Mouse (Mus musculus) intestine, embryonic 15.5 days (tissue): ENCODE data around the gene Agtrap. TPM values are rescaled to one million over a fixed set of nuclear protein-coding genes. Genes with fewer than 3 reads are reported as not detected.

Experiments
- ATAC-seq: fragments of 200-750 bp; cut with Nextera tagmentation; 2 replicates; pipeline ENCODE4 v1.8.0; 2017; ENCODE audit warnings: moderate TSS enrichment, moderate library complexity
- H3K27ac ChIP-seq: fragments of 300-500 bp; sonication (generic); 2 replicates; pipeline ENCODE4 v1.5.1; 2015; ENCODE audit warnings: mild to moderate bottlenecking, inconsistent platforms
- H3K27me3 ChIP-seq: fragments of 300-500 bp; sonication (generic); replicated peaks from 2 replicates; pipeline ENCODE4 v1.6.1; 2015; ENCODE audit warnings: inconsistent platforms
- H3K36me3 ChIP-seq: fragments of 300-500 bp; sonication (generic); 2 replicates; pipeline ENCODE4 v1.6.1; 2015; ENCODE audit warnings: inconsistent platforms
- H3K4me1 ChIP-seq: fragments of 300-500 bp; sonication (generic); replicated peaks from 2 replicates; pipeline ENCODE4 v1.6.1; 2015; ENCODE audit warnings: inconsistent platforms
- H3K4me2 ChIP-seq: fragments of 300-500 bp; sonication (generic); replicated peaks from 2 replicates; pipeline ENCODE4 v1.6.1; 2015; ENCODE audit warnings: mild to moderate bottlenecking, inconsistent platforms
- H3K4me3 ChIP-seq: fragments of 300-500 bp; sonication (generic); replicated peaks from 2 replicates; pipeline ENCODE4 v1.5.1; 2015; ENCODE audit warnings: inconsistent platforms
- H3K9ac ChIP-seq: fragments of 300-500 bp; sonication (generic); 2 replicates; pipeline ENCODE4 v1.6.1; 2015; ENCODE audit warnings: inconsistent platforms
- H3K9me3 ChIP-seq: fragments of 300-500 bp; sonication (generic); 2 replicates; pipeline ENCODE4 v1.6.1; 2016; ENCODE audit warnings: inconsistent platforms
- WGBS: fragments of 180-500 bp; shearing (Covaris S2); methylation state at CpG from one replicate; pipeline ENCODE4 v1.1.7; 2015; 5-methylcytosine and 5-hydroxymethylcytosine counted together
- polyA plus RNA-seq: library from polyadenylated mRNA; unstranded; fragments of >200 nt; fragmentation: Nextera tagmentation; extraction: Ambion mirVana; gene quantifications from 2 replicates; pipeline ENCODE4 v1.2.1, GENCODE M21; 2015

Gene Agtrap
- 15.1 and 16.7 TPM in 2 replicates for polyA plus RNA-seq

DNA sequence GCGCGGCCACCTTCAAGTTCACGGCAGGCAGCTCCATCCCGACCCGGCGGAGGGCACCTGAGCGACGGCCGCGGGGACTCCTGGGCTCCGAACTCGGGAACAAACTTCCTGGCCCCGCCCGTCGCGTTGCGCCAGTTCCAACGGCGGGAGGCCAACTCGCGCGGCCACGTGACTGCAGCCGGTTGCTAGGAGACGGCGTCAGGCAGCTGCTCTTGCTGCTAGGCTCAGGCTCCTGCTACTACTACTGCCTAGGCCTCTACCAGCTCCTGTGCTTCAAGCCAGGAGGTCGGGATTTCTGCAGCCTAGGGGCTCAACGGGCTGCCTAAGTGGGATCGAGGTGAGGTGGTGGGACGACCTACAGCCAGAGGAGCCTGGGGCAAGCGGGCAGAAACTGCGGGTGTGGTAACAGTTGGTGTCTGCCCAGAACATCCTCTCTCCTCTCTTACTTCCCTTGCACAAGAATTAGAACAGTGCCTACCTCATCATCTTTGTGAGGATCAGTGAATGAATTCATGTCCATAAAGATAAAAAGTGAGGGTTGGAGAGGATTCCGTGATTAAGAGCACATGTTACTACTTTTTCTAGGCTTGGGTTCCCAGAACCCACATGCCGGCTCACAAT, at the start of gene Agtrap:
Gene Agtrap (minus strand): TSS at position 125 of the 621 bp plus-strand sequence.
- Histone ChIP-seq H3K4me2 (peak within 1 kb of the TSS; percentile 77), H3K4me1 (peaks cover 25% of the 10 kb centered on the region), H3K9ac (peak within 1 kb of the TSS; percentile 84), H3K9me3 (no peaks in the 10 kb centered on the region), H3K36me3 (no peaks in the 10 kb centered on the region; the same call in 1 of the 2 replicates), H3K4me3 (peak within 1 kb of the TSS; percentile 78), H3K27me3 (no peaks in the 10 kb centered on the region), H3K27ac (peak within 1 kb of the TSS; percentile 66)
- 7% methylated on average over 34 of the region's 34 CpGs for WGBS
- peak; percentile 96 for ATAC-seq

DNA sequence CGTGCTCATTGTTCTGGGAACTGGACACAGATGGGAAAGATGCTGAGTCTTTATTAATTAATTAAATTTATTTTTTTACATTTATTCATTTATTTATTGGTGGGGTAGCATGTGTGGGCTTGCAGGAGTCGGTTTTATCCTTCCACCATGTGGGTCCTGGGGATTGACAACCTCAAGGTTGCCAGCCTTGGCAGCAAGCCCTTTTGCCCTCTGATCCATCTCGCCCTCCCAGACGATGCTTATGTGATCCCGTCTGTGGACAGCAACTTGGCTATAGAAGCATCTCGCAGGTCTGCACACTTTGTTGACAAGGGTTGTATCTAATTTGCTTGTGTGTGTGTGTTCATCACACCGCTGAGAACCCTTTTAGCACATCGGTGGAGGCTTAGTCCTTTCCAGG, 49.7 kb upstream of the Agtrap start:
- Histone ChIP-seq H3K27ac (no peak overlapping the region), H3K9ac (no peak overlapping the region), H3K9me3 (no peaks in the 10 kb centered on the region), H3K4me2 (no peak overlapping the region), H3K27me3 (peaks cover 4% of the 10 kb centered on the region; the same call in 1 of the 2 replicates), H3K4me1 (no peaks in the 10 kb centered on the region), H3K4me3 (no peak overlapping the region), H3K36me3 (no peaks in the 10 kb centered on the region)
- WGBS: 71% methylated on average over 8 of the region's 8 CpGs
- ATAC-seq: no peak

DNA sequence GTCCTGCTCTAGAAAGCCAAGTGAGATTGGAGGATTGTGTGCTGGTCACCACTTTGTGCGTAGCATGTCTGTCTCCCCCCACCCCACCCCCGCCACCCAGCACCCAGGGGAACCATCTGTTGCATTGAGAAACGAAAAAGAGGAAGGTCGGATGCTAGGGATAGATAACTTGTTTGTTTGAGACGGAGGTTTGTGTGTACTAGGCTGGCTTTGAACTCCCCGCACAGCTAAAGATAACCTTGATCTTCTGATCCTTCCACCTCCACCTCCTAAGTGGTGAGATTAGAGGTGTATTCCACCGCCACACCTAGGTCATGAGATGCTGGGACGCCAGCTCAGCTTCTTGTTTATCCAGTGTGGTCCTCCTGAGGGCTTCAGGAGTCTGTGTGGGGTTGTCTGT, 47.2 kb upstream of the Agtrap start:
- WGBS: 65% methylated on average over 8 of the region's 8 CpGs
- H3K4me1 ChIP-seq: peaks cover 12% of the 10 kb centered on the region

DNA sequence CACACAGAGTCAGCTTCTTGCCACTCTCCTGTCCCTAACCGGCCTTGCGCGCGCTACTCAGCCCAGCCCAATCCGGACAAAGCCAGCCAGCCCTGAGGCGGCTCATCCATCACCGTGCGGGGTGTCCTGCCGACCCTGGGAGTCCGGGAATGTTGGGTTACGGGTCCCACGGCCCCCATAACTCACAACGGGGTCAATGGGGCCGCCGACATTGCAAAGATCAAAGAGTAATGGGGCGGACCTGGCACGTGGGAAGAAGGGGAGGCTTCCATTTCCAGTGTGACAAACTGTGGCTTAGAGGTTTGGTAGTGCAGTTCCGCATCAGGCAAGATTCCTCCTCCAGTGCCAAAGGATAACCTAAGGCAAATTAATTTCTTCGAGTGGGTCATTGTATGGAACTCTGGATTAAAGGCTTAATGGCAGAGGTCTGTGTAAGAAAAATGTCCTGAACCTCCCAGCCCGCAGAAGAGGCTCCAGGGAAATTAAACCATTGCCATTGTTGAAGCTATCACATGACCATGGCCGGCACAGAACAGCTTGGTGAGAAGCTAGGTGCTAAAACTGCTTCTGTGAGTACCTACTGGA, 43.8 kb upstream of the Agtrap start:
- no peak for ATAC-seq
- no peak overlapping the region for H3K9ac ChIP-seq

More for the DNA sequence above, 47.2 kb upstream of the Agtrap start:
- H3K4me2 ChIP-seq: no peak overlapping the region
- no peaks in the 10 kb centered on the region for H3K36me3 ChIP-seq
- no peak for ATAC-seq
- H3K27ac ChIP-seq: no peak overlapping the region
- peaks cover 26% of the 10 kb centered on the region for H3K27me3 ChIP-seq
- no peaks in the 10 kb centered on the region for H3K9me3 ChIP-seq
- no peak overlapping the region for H3K9ac ChIP-seq
- no peak overlapping the region for H3K4me3 ChIP-seq

DNA sequence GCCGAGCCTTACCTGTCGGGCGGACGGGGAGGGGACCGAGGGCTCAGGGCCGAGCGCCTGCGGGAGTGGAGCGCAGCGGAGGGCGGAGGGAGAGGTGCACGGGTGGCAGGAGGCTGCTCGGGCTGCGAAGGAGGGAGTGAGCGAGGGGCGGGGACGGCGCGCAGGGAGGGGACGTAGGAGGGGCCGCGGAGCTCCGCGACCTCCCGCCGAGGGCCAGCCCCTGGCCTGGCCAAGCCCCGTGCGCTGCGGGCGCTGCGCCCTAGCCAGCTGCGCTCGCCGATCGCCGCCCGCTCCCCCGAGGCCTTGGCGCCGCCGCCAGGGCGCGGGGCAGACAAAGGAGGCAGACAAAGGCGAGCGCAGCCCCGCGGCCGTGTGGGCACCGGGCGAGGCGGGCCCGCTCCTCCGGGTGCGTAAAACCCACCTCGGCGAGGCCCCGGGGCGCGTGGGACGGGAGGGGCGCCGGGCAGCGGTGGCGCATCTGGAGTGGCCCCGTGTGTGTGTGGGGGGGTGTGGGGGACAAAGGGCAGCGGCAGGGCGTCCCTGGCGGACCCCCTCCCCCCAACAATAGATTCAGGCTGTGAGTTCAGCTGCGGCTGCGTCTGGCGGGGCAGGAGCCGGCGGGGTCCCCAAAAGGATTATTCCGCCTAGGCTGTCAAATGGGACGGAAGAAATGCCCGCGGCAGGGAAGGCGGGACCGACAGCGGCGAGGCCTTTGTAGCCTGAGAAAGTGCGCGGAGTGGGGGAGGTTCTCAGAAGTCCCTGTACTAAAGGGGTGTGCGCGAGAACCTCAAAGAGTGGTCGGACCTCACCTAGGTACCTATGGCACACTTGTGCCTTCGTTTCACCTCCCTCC, 43.0 kb upstream of the Agtrap start, which contains the start of gene Draxin:
Gene Draxin (minus strand): TSS at position 138 of the 853 bp plus-strand sequence.
- Histone ChIP-seq H3K4me2 (peak within 1 kb of the TSS; percentile 97), H3K9ac (peak within 1 kb of the TSS; percentile 34), H3K9me3 (no peaks in the 10 kb centered on the region), H3K4me3 (peak within 1 kb of the TSS; percentile 60), H3K4me1 (peaks cover 12% of the 10 kb centered on the region), H3K27me3 (peaks cover 47% of the 10 kb centered on the region), H3K36me3 (no peaks in the 10 kb centered on the region), H3K27ac (peak within 1 kb of the TSS; percentile 44; the same call in 1 of the 2 replicates)
- under 1% methylated on average over 77 of the region's 87 CpGs for WGBS
- peak; percentile 91 for ATAC-seq

More for the DNA sequence above, 43.8 kb upstream of the Agtrap start:
- peaks cover 12% of the 10 kb centered on the region for H3K4me1 ChIP-seq
- peaks cover 47% of the 10 kb centered on the region for H3K27me3 ChIP-seq
- H3K9me3 ChIP-seq: no peaks in the 10 kb centered on the region
- 2% methylated on average over 21 of the region's 21 CpGs for WGBS
- peak overlapping the region; percentile 97 for H3K4me2 ChIP-seq
- H3K36me3 ChIP-seq: no peaks in the 10 kb centered on the region
- peak overlapping the region; percentile 60 for H3K4me3 ChIP-seq
- H3K27ac ChIP-seq: no peak overlapping the region

DNA sequence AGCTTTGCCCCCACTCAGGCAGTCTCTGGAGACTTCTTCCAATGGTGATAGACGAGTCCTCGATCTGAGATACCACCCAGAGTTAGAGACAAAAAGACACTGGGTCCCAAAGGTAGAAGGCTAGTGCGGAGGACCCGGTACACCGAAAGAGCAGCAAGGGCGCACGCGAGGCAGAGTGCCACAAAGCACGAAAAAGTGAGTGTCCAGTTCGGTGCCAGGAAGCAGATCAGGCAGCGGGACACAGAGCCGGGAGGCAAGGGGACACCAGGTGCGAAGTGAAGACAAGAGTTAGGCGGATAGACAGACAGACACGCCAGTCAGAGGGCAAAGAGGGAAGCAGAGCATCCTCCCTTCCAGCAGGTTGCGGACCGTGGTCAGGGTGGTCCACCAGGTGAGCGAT, 42.3 kb upstream of the Agtrap start, which contains the start of gene Mad2l2:
Gene Mad2l2 (plus strand): TSS at position 252 of the 400 bp plus-strand sequence.
- Histone ChIP-seq H3K27ac (peak within 1 kb of the TSS; percentile 44; the same call in 1 of the 2 replicates), H3K27me3 (peaks cover 47% of the 10 kb centered on the region), H3K4me1 (peaks cover 12% of the 10 kb centered on the region), H3K4me2 (peak within 1 kb of the TSS; percentile 97), H3K9ac (peak within 1 kb of the TSS; percentile 34), H3K36me3 (no peaks in the 10 kb centered on the region), H3K9me3 (no peaks in the 10 kb centered on the region), H3K4me3 (peak within 1 kb of the TSS; percentile 60)
- 1% methylated on average over 18 of the region's 18 CpGs for WGBS
- ATAC-seq: no peak; the same call in 1 of the 2 replicates

DNA sequence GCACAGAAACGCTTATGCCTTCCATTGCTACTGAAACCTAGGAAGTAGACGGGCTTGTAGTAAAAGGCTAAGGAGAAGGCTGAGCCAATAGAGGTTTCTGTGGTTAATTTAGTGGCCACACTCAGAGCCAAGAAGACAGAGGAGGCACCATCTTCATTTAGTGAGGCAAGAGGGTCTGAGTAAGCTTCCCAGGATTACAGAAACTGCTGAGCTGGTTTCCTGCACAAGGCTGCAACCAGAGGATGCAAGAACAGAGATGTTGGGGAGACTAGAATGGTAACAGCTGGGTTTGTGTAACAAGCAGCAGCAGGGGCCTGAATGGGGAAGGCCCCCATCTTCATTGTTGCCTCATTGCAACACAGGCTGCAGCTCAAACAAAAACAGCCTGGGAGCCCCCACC, 40.8 kb upstream of the Agtrap start:
- H3K4me2 ChIP-seq: no peak overlapping the region
- ATAC-seq: no peak
- H3K27ac ChIP-seq: no peak overlapping the region
- no peaks in the 10 kb centered on the region for H3K36me3 ChIP-seq
- 64% methylated on average over 2 of the region's 2 CpGs for WGBS
- H3K9me3 ChIP-seq: no peaks in the 10 kb centered on the region
- H3K27me3 ChIP-seq: peaks cover 47% of the 10 kb centered on the region
- peaks cover 12% of the 10 kb centered on the region for H3K4me1 ChIP-seq
- H3K4me3 ChIP-seq: no peak overlapping the region
- no peak overlapping the region for H3K9ac ChIP-seq

DNA sequence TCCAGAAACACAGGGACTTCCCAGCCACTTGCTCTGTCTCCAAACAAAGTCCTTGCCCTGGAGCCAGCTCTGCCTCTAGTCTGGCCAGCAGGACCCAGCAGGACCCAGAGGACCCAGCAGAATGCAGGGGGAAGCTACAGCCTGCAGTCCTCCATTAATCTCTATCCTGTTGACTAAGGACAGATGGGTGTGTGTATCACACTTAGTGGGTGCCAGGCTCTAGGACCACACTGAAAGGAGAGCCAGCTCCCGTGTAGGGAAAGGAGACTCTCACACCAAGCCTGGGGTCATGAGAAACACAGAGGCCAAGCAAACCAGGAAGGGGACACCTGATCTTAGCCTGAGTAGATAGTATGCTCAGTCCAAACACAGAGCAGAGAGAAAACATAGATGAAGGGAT, 40.4 kb upstream of the Agtrap start:
- Histone ChIP-seq H3K4me1 (peaks cover 12% of the 10 kb centered on the region), H3K9ac (no peak overlapping the region), H3K9me3 (no peaks in the 10 kb centered on the region), H3K4me3 (no peak overlapping the region), H3K27ac (no peak overlapping the region), H3K36me3 (no peaks in the 10 kb centered on the region), H3K4me2 (no peak overlapping the region), H3K27me3 (peaks cover 47% of the 10 kb centered on the region)
- ATAC-seq: no peak
- WGBS: 54% methylated on average over 1 of the region's 1 CpGs

DNA sequence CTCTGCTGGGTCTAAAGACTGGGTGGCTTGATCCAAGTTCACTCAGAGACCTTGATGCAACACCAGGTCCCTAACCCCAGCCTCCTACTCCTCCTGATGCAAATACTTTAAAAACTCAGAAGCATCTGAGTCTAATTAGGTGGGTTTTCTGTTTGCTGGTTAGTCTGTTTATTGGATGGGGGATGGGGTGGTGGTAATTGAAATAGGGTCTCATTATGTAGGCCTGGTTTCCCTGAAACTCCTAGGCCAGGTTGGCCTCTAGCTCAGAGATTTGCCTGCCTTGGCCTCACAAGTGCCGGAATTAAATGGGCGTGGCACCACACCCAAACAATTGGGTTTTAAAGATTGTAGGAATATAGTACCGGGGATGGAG, 34.8 kb upstream of the Agtrap start:
- H3K4me2 ChIP-seq: no peak overlapping the region
- WGBS: 62% methylated on average over 3 of the region's 3 CpGs
- no peak for ATAC-seq
- no peaks in the 10 kb centered on the region for H3K9me3 ChIP-seq
- no peaks in the 10 kb centered on the region for H3K36me3 ChIP-seq
- H3K9ac ChIP-seq: no peak overlapping the region
- H3K27ac ChIP-seq: no peak overlapping the region
- H3K4me3 ChIP-seq: no peak overlapping the region
- peaks cover 2% of the 10 kb centered on the region for H3K27me3 ChIP-seq
- H3K4me1 ChIP-seq: no peaks in the 10 kb centered on the region

DNA sequence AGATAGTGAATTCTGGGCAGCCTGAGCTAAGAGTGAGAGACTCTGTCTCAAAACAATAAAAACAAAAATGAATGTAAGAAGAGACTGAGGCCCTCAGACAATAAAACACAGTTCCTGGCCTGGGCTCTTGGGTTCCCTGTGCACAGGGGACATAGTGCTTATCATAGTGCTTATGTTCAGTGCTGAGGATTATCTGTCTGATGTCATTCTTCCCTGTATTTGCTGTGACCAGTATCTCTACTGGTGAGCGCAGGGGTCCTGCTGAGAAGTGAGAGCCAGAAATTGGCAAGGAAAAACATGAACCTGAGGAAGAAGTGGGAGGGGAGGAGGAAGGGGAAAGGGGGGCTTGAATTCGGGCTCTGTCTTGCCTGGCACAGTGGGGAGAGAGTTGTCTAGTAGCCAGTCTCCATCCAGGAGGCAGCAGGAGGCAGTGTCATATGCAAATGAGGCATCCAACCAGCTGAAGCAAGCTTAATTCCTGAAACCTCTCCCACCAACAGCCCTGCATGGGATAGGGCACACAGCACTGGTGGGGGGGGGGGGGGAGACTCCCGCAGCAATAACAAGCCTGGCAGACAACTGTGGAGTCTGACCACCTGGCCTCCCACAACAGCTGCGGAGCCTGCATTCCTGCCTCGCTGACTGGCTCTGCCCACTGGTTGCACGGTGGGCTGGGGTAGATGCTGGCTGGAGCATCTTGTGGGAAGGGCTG, 34.3 kb upstream of the Agtrap start:
- ATAC-seq: 0 out of 2 replicates have a peak, but pooled peaks have one; percentile 15
- no peak overlapping the region for H3K4me3 ChIP-seq
- H3K4me2 ChIP-seq: no peak overlapping the region
- no peak overlapping the region for H3K9ac ChIP-seq
- H3K4me1 ChIP-seq: no peaks in the 10 kb centered on the region
- 28% methylated on average over 6 of the region's 6 CpGs for WGBS
- no peaks in the 10 kb centered on the region for H3K9me3 ChIP-seq
- H3K36me3 ChIP-seq: no peaks in the 10 kb centered on the region
- no peaks in the 10 kb centered on the region for H3K27me3 ChIP-seq
- H3K27ac ChIP-seq: no peak overlapping the region

DNA sequence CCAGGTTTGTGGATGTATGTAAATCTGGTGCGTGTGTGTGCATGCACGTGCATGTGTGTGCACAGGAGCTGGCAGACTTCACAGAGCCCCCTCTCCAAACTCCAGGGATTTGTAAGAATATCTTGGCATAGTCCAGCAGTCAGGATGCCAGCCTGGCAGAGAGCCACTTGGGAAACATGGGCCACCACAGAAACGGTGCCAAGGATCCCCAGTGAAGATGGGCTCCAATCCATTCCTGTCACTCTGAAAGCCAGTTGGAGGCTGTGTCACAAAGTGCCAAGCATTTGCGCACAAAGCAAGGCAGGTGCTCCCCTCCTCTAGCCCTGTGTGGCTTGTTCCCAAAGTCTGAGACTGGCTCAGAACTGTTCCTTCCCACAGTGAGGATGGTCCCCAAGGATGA, 33.5 kb upstream of the Agtrap start:
- H3K9ac ChIP-seq: no peak overlapping the region
- no peak overlapping the region for H3K4me2 ChIP-seq
- H3K9me3 ChIP-seq: no peaks in the 10 kb centered on the region
- no peak overlapping the region for H3K4me3 ChIP-seq
- no peaks in the 10 kb centered on the region for H3K4me1 ChIP-seq
- H3K27ac ChIP-seq: no peak overlapping the region
- no peak for ATAC-seq
- no peaks in the 10 kb centered on the region for H3K27me3 ChIP-seq
- no peaks in the 10 kb centered on the region for H3K36me3 ChIP-seq
- WGBS: 82% methylated on average over 4 of the region's 4 CpGs

DNA sequence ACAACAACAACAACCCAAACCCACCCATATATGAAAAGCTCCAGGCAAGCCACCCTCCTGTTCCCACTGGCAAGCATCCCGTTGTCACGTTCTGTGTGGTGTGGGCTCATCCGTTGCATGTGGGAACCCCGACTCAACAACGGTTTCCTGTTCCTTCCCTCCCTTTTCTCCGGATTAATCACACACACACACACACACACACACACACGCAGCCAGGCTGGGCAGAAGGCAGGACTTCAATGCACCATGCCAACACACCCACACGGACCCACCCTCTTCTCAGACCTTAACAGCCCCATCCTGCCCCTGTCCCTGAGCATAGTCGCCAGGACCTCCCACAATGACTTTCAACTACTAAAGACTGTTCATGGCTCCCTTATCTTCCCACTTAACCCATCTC, 32.7 kb upstream of the Agtrap start:
- H3K27me3 ChIP-seq: no peaks in the 10 kb centered on the region
- peaks cover 2% of the 10 kb centered on the region for H3K4me1 ChIP-seq
- H3K36me3 ChIP-seq: no peaks in the 10 kb centered on the region
- H3K4me2 ChIP-seq: no peak overlapping the region
- no peak overlapping the region for H3K4me3 ChIP-seq
- no peak overlapping the region for H3K9ac ChIP-seq
- no peak overlapping the region for H3K27ac ChIP-seq
- no peak for ATAC-seq
- no peaks in the 10 kb centered on the region for H3K9me3 ChIP-seq
- WGBS: 76% methylated on average over 9 of the region's 9 CpGs
